Mouse (Mus musculus) liver, embryonic 12.5 days (tissue): ENCODE measurements around the gene Snx29. TPM values are rescaled to one million over a fixed set of nuclear protein-coding genes. Genes with fewer than 3 reads are reported as not detected.
"Not testable (repeated sequence)": the region's sequence is repeated elsewhere in the genome, so short reads cannot be mapped to it uniquely, and the experiment has no call there.

Experiments used
- ATAC-seq: fragments of 200-750 bp; cut with Nextera tagmentation; 2 replicates; pipeline ENCODE4 v1.8.0; 2017; ENCODE audit warnings: moderate number of reproducible peaks, mild to moderate bottlenecking, moderate library complexity
- H3K27ac ChIP-seq: fragments of 300-500 bp; sonication (generic); 2 replicates; pipeline ENCODE4 v1.5.1; 2016; ENCODE audit warnings: mild to moderate bottlenecking
- H3K27me3 ChIP-seq: fragments of 300-500 bp; sonication (generic); replicated peaks from 2 replicates; pipeline ENCODE4 v1.6.1; 2016; ENCODE audit warnings: mild to moderate bottlenecking, moderate library complexity
- H3K36me3 ChIP-seq: fragments of 300-500 bp; sonication (generic); 2 replicates; pipeline ENCODE4 v1.6.1; 2016; ENCODE audit warnings: mild to moderate bottlenecking, moderate library complexity
- H3K4me1 ChIP-seq: fragments of 300-500 bp; sonication (generic); 2 replicates; pipeline ENCODE4 v1.6.1; 2016
- H3K4me2 ChIP-seq: fragments of 300-500 bp; sonication (generic); 2 replicates; pipeline ENCODE4 v1.6.1; 2016; ENCODE audit warnings: mild to moderate bottlenecking, moderate library complexity
- H3K4me3 ChIP-seq: fragments of 300-500 bp; sonication (generic); 2 replicates; pipeline ENCODE4 v1.5.1; 2016; ENCODE audit warnings: mild to moderate bottlenecking, moderate library complexity
- H3K9ac ChIP-seq: fragments of 300-500 bp; sonication (generic); 2 replicates; pipeline ENCODE4 v1.6.1; 2016; ENCODE audit warnings: mild to moderate bottlenecking, moderate library complexity
- H3K9me3 ChIP-seq: fragments of 300-500 bp; sonication (generic); replicated peaks from 2 replicates; pipeline ENCODE4 v1.6.1; 2016; ENCODE audit warnings: mild to moderate bottlenecking, moderate library complexity
- WGBS: fragments of 180-500 bp; shearing (Covaris S2); methylation state at CpG from one replicate; pipeline ENCODE4 v1.1.7; 2016; ENCODE audit not compliant: insufficient replicate concordance; 5-methylcytosine and 5-hydroxymethylcytosine counted together
- polyA plus RNA-seq: library from polyadenylated mRNA; unstranded; fragments of >200 nt; fragmentation: Nextera tagmentation; extraction: Ambion mirVana; gene quantifications from 2 replicates; pipeline ENCODE4 v1.2.1, GENCODE M21; 2016

Gene Snx29
- polyA plus RNA-seq, 1 experiment from 2014 or later: 4.9 TPM

DNA sequence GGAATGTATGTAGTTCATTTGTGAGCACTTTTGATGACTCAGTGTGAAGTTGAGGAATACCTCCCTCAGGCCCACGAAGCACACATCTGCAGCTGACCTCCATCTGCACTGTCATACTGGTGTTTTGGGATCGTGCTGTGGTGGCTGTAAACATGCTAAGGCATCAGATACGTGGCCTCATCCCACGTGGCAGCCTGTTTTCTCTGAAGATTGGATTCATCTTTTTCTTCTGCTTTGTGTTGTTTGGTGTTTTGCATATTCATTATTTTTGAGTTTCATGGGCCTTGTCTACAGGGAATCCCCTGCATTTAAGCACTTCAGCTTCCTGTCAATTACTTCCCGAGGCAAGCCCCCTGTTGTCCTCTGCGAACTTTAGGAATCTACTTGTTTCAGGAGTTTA is 246.4 kb downstream of the Snx29 start:
- H3K27ac ChIP-seq: no peak overlapping the region
- no peaks in the 10 kb centered on the region for H3K36me3 ChIP-seq
- no peak for ATAC-seq
- no peak overlapping the region for H3K4me2 ChIP-seq
- 65% methylated on average over 6 of the region's 6 CpGs for WGBS
- H3K9ac ChIP-seq: no peak overlapping the region
- no peaks in the 10 kb centered on the region for H3K27me3 ChIP-seq
- peaks cover 5% of the 10 kb centered on the region; the same call in 1 of the 2 replicates for H3K4me1 ChIP-seq
- H3K4me3 ChIP-seq: no peak overlapping the region
- H3K9me3 ChIP-seq: no peaks in the 10 kb centered on the region

GRCm38 (mm10) chr16:11570072-11570471 is 247.4 kb downstream of the Snx29 start:
- no peak for ATAC-seq
- Histone ChIP-seq H3K4me2 (no peak overlapping the region), H3K9me3 (no peaks in the 10 kb centered on the region), H3K4me3 (no peak overlapping the region), H3K36me3 (no peaks in the 10 kb centered on the region), H3K27me3 (no peaks in the 10 kb centered on the region), H3K9ac (no peak overlapping the region), H3K27ac (no peak overlapping the region), H3K4me1 (peaks cover 9% of the 10 kb centered on the region; the same call in 1 of the 2 replicates)
- 73% methylated on average over 2 of the region's 2 CpGs for WGBS

- Histone ChIP-seq H3K36me3 (no peaks in the 10 kb centered on the region), H3K9ac (no peak overlapping the region), H3K4me3 (no peak overlapping the region), H3K4me2 (no peak overlapping the region), H3K27ac (no peak overlapping the region), H3K4me1 (peaks cover 11% of the 10 kb centered on the region; the same call in 1 of the 2 replicates), H3K9me3 (no peaks in the 10 kb centered on the region), H3K27me3 (no peaks in the 10 kb centered on the region)
- 55% methylated on average over 3 of the region's 3 CpGs for WGBS
- peak; percentile 68 for ATAC-seq
Measured at GRCm38 (mm10) chr16:11574517-11574916, 251.8 kb downstream of the Snx29 start.

DNA sequence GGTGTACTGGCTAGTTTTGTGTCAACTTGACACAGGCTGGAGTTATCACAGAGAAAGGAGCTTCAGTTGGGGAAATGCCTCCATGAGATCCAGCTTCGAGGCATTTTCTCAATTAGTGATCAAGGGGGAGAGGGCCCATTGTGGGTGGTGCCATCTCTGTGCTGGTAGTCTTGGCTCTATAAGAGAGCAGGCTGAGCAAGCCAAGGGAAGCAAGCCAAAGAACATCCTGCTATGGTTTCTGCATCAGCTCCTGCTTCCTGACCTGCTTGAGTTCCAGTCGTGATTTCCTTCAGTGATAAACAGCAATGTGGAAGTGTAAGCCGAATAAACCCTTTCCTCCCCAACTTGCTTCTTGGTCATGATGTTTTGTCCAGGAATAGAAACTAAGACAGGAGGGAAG is 253.0 kb downstream of the Snx29 start:
- H3K27me3 ChIP-seq, H3K9ac ChIP-seq, H3K4me3 ChIP-seq, H3K27ac ChIP-seq, H3K4me2 ChIP-seq, H3K9me3 ChIP-seq, ATAC-seq, H3K36me3 ChIP-seq: not testable (repeated sequence)
- peaks cover 22% of the 10 kb centered on the region for H3K4me1 ChIP-seq
- WGBS: 44% methylated on average over 3 of the region's 3 CpGs

DNA sequence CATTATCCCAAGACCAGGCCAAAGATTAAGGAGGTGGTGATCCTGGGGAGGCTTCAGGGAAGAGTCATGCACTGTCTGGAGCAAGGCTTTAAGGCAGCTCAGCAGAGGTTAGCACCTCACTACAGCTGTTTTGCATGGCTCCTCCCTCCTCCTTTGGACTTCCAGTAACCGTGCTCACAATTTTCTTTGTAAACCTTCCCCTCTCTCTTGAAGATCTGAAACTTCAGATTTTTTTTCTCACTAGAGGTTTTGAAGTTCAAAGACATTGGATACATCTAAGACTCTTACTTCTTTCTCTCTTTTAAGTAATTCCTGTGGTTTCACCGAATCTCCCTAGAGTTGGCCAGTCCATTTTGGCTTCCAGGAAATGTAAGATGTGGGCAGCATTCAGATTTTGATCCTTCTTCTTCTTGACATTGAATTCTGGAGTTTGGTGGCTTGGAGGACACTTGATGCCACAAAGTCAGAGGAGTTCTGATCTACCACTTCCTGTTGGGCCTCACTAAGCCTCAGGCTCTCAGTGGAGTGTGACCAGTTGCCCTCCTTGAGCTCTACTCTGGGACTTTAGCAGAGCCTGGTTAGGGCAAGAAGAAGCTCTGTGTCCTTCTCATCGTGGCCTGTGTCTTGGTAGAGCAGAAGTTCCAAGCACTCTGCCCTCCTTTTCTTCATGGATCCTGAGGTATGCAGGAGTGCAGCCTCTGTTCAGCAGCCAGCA is 255.0 kb downstream of the Snx29 start:
- peaks cover 41% of the 10 kb centered on the region for H3K4me1 ChIP-seq
- no peaks in the 10 kb centered on the region for H3K9me3 ChIP-seq
- no peak overlapping the region for H3K4me2 ChIP-seq
- no peak for ATAC-seq
- no peak overlapping the region for H3K9ac ChIP-seq
- no peak overlapping the region for H3K27ac ChIP-seq
- H3K27me3 ChIP-seq: no peaks in the 10 kb centered on the region
- H3K36me3 ChIP-seq: no peaks in the 10 kb centered on the region
- 55% methylated on average over 3 of the region's 3 CpGs for WGBS
- H3K4me3 ChIP-seq: no peak overlapping the region

- Histone ChIP-seq H3K4me3 (no peak overlapping the region), H3K4me2 (no peak overlapping the region), H3K4me1 (peaks cover 54% of the 10 kb centered on the region), H3K27me3 (no peaks in the 10 kb centered on the region), H3K27ac (no peak overlapping the region), H3K9me3 (no peaks in the 10 kb centered on the region), H3K36me3 (no peaks in the 10 kb centered on the region), H3K9ac (no peak overlapping the region)
- 45% methylated on average over 4 of the region's 4 CpGs for whole genome bisulfite sequencing
- no peak for ATAC-seq
Measured at GRCm38 (mm10) chr16:11579676-11580098, 257.0 kb downstream of the Snx29 start.

DNA sequence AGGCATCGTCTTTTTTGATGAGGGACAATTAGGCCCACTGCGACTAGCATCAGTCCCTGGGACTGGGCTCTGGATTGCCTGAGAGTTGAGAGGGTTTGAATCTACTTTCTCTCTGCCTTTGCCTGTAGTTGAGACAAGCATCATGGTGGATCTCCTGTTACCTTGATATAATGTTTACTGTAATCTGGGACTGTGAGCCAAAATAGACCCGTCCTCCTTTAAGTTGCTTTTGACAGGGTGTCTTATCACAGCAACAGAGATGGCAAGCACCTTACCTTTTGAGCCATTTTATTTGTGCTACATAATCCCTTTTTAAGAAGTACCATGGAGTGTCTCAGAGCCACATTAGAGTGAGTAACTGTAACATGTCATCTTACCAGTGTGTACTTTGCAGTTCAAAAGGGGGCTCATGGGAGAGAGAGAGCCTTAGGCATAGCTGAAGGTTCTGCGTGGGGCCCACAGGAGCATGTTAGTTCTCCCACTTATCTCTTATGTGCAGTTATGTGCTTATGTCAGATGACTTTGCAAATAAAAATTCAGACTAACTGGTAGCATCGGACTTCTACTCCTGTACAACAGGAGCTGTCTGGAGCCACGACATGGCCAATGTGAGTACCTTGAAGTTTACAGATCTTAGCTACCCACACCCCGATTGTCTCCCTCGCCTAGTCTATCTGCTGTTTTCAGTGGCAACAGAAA is 261.4 kb downstream of the Snx29 start:
- Histone ChIP-seq H3K4me3 (peak overlapping the region; percentile 36), H3K27ac (peak overlapping the region; percentile 95)

GRCm38 (mm10) chr16:11588689-11589088 is 266.0 kb downstream of the Snx29 start:
- Histone ChIP-seq H3K9ac (0 out of 2 replicates have a peak overlapping the region, but pooled peaks have one; percentile 10), H3K27me3 (no peaks in the 10 kb centered on the region), H3K4me3 (no peak overlapping the region), H3K27ac (peak overlapping the region; percentile 43; the same call in 1 of the 2 replicates), H3K4me2 (no peak overlapping the region), H3K36me3 (no peaks in the 10 kb centered on the region), H3K4me1 (peaks cover 77% of the 10 kb centered on the region), H3K9me3 (no peaks in the 10 kb centered on the region)
- ATAC-seq: no peak; the same call in 1 of the 2 replicates

More for the DNA sequence above, 261.4 kb downstream of the Snx29 start:
- peak; percentile 94 for ATAC-seq
- no peaks in the 10 kb centered on the region for H3K27me3 ChIP-seq
- 35% methylated on average over 8 of the region's 8 CpGs for WGBS
- peaks cover 94% of the 10 kb centered on the region for H3K4me1 ChIP-seq
- H3K9ac ChIP-seq: peak overlapping the region; percentile 62
- no peaks in the 10 kb centered on the region for H3K36me3 ChIP-seq
- no peaks in the 10 kb centered on the region for H3K9me3 ChIP-seq
- peak overlapping the region; percentile 63 for H3K4me2 ChIP-seq

GRCm38 (mm10) chr16:11589336-11589735 is 266.6 kb downstream of the Snx29 start:
- H3K36me3 ChIP-seq: no peaks in the 10 kb centered on the region
- 72% methylated on average over 2 of the region's 2 CpGs for WGBS
- no peaks in the 10 kb centered on the region for H3K27me3 ChIP-seq
- 0 out of 2 replicates have a peak, but pooled peaks have one; percentile 4 for ATAC-seq
- H3K9me3 ChIP-seq: no peaks in the 10 kb centered on the region
- no peak overlapping the region for H3K4me2 ChIP-seq
- peaks cover 72% of the 10 kb centered on the region for H3K4me1 ChIP-seq
- H3K9ac ChIP-seq: no peak overlapping the region
- peak overlapping the region; percentile 43 for H3K27ac ChIP-seq
- no peak overlapping the region for H3K4me3 ChIP-seq

- Histone ChIP-seq H3K4me3 (no peak overlapping the region), H3K27ac (peak overlapping the region; percentile 43), H3K27me3 (no peaks in the 10 kb centered on the region), H3K4me2 (no peak overlapping the region), H3K9ac (no peak overlapping the region), H3K4me1 (peaks cover 66% of the 10 kb centered on the region), H3K9me3 (no peaks in the 10 kb centered on the region), H3K36me3 (no peaks in the 10 kb centered on the region)
- ATAC-seq: peak; percentile 50; the same call in 1 of the 2 replicates
- 81% methylated on average over 10 of the region's 10 CpGs for whole genome bisulfite sequencing
Measured at GRCm38 (mm10) chr16:11589782-11590695, 267.3 kb downstream of the Snx29 start.

- H3K4me3 ChIP-seq: no peak overlapping the region
- WGBS: 72% methylated on average over 3 of the region's 3 CpGs
- H3K4me1 ChIP-seq: peaks cover 10% of the 10 kb centered on the region
- H3K27me3 ChIP-seq: no peaks in the 10 kb centered on the region
- H3K9me3 ChIP-seq: no peaks in the 10 kb centered on the region
- no peaks in the 10 kb centered on the region for H3K36me3 ChIP-seq
- H3K4me2 ChIP-seq: no peak overlapping the region
- ATAC-seq: no peak
- no peak overlapping the region for H3K27ac ChIP-seq
- no peak overlapping the region for H3K9ac ChIP-seq
Measured at GRCm38 (mm10) chr16:11596599-11596998, 273.9 kb downstream of the Snx29 start.
